Mouse (Mus musculus) embryonic facial prominence, embryonic 15.5 days (tissue): ENCODE measurements around the gene Stap2. TPM values are rescaled to one million over a fixed set of nuclear protein-coding genes. Genes with fewer than 3 reads are reported as not detected.

Experiments used
- polyA plus RNA-seq: library from polyadenylated mRNA; unstranded; fragments of >200 nt; fragmentation: Nextera tagmentation; extraction: Ambion mirVana; gene quantifications from 2 replicates; pipeline ENCODE4 v1.2.1, GENCODE M21; 2015

Stap2 gene
- polyA plus RNA-seq, 1 experiment from 2014 or later, result 24.5 TPM

Other genes starting within 250 kb of the Stap2 start
- 8.7 and 10.1 TPM in 2 replicates for gene Zfp119a, start 126.7 kb downstream of the Stap2 start, polyA plus RNA-seq
- 12.2 and 12.7 TPM in 2 replicates for gene Zfp959, start 113.5 kb downstream of the Stap2 start, polyA plus RNA-seq
- 6.8 and 7.4 TPM in 2 replicates for gene Zfp119b, start 56.1 kb downstream of the Stap2 start, polyA plus RNA-seq
- 3.3 and 3.7 TPM in 2 replicates for gene Ebi3, start 52.9 kb downstream of the Stap2 start, polyA plus RNA-seq
- 22.8 and 26.0 TPM in 2 replicates for gene Yju2, start 46.5 kb downstream of the Stap2 start, polyA plus RNA-seq
- 20.4 and 22.2 TPM in 2 replicates for gene Shd, start 35.1 kb downstream of the Stap2 start, polyA plus RNA-seq
- gene Fsd1, start 19.1 kb downstream of the Stap2 start, polyA plus RNA-seq, result 12.5 and 16.8 TPM in 2 replicates
- gene Mpnd, start 127 bp upstream of the Stap2 start, polyA plus RNA-seq, result 91.3 and 97.2 TPM in 2 replicates
- gene Sh3gl1, start 31.1 kb upstream of the Stap2 start, polyA plus RNA-seq, result 194 and 201 TPM in 2 replicates
- gene Chaf1a, start 34.9 kb upstream of the Stap2 start, polyA plus RNA-seq, result 21.6 and 23.0 TPM in 2 replicates
- gene Ubxn6, start 69.4 kb upstream of the Stap2 start, polyA plus RNA-seq, result 46.4 and 51.6 TPM in 2 replicates
- 112 and 119 TPM in 2 replicates for gene Hdgfl2, start 74.0 kb upstream of the Stap2 start, polyA plus RNA-seq
- gene Plin4, start 104.2 kb upstream of the Stap2 start, polyA plus RNA-seq, result 0.08 TPM in 1 of 2 replicates, not detected in the other
- gene Plin5, start 112.0 kb upstream of the Stap2 start, polyA plus RNA-seq, result 0.72 and 1.2 TPM in 2 replicates
- 1.4 and 1.8 TPM in 2 replicates for gene Lrg1, start 116.4 kb upstream of the Stap2 start, polyA plus RNA-seq
- 4.2 and 4.6 TPM in 2 replicates for gene Sema6b, start 134.8 kb upstream of the Stap2 start, polyA plus RNA-seq
- 13.9 and 14.5 TPM in 2 replicates for gene Tnfaip8l1, start 156.9 kb upstream of the Stap2 start, polyA plus RNA-seq
- gene Mydgf, start 178.3 kb upstream of the Stap2 start, polyA plus RNA-seq, result 102 and 108 TPM in 2 replicates
- 37.1 and 40.9 TPM in 2 replicates for gene Dpp9, start 213.3 kb upstream of the Stap2 start, polyA plus RNA-seq